ENCODE assay signal across 30 mouse cellular contexts in the genomic region with DNA sequence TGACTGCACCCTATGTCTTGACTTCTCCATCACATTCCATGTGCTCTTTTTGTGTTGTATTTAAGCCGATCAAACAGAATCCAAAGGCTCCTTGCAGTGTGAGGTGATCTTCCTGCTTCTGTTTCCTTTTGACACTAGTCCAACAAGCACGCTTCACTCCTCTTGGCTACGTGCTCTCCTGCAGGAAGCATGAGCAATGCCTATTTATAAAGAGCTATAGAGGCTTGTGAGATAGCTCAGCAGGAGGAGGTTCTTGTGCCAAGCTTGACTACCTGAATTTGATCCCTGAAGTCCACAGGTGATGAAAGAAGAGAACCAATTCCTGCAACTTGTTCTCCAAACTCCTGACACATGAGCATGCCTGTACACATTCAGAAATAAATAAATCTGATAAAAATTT.
A peak's percentile ranks its signal among the peaks of the same experiment; 100 is the strongest.
DNase-seq lines count a peak whose midpoint lies in the region; ATAC-seq and TF ChIP-seq lines count a peak whose summit lies in the region.
"Had no signal": no experiment of that assay in that cellular context is flagged by ENCODE, and none has a peak within 500 bp of the region (broad histone marks: within the 10 kb centered on the region; RNA-seq: fewer than 3 reads in every experiment).

No protein-coding gene starts in this region.

- 70% methylated on average over 3 of the region's 3 CpGs for WGBS in lung, embryonic 16.5 days
- WGBS in lung, postnatal 0 days = 51% methylated on average over 3 of the region's 3 CpGs

- TF ChIP-seq CTCF in lung, postnatal 0 days (IDR thresholded peaks at IDR 0.05) = no peak

- no peaks in the 10 kb centered on the region for H3K9me3 ChIP-seq in lung, embryonic 16.5 days (ENCODE audit: control insufficient read depth, low read length)
- H3K9me3 ChIP-seq in lung, postnatal 0 days (ENCODE audit: low read length) = no peaks in the 10 kb centered on the region
- H3K9me3 ChIP-seq: forebrain, embryonic 13.5 days; G1E; heart, embryonic 12.5 days; hindbrain, embryonic 12.5 days; midbrain, embryonic 12.5 days; neural tube, embryonic 12.5 days had no signal

- no peaks in the 10 kb centered on the region for H3K36me3 ChIP-seq in lung, embryonic 16.5 days (ENCODE audit: control insufficient read depth, insufficient read depth, low read length)
- H3K36me3 ChIP-seq in lung, postnatal 0 days (ENCODE audit: insufficient read depth, low read length) = no peaks in the 10 kb centered on the region
- H3K36me3 ChIP-seq: G1E; heart, embryonic 12.5 days; hindbrain, embryonic 12.5 days; midbrain, embryonic 12.5 days; neural tube, embryonic 12.5 days had no signal

- H3K4me1 ChIP-seq in lung, embryonic 16.5 days (replicated peaks; ENCODE audit: control insufficient read depth, insufficient read depth, low read length) = no peaks in the 10 kb centered on the region
- no peaks in the 10 kb centered on the region for H3K4me1 ChIP-seq in lung, postnatal 0 days (ENCODE audit: insufficient read depth, low read depth, low read length)
- H3K4me1 ChIP-seq: forebrain, embryonic 13.5 days; heart, embryonic 12.5 days; hindbrain, embryonic 12.5 days; midbrain, embryonic 12.5 days; neural tube, embryonic 12.5 days had no signal

- no peak for TF ChIP-seq EP300 in lung, postnatal 0 days (IDR thresholded peaks at IDR 0.05)

- no peak overlapping the region for H3K27ac ChIP-seq in lung, embryonic 16.5 days (ENCODE audit: low read length)
- no peak overlapping the region for H3K27ac ChIP-seq in lung, postnatal 0 days (ENCODE audit: low read length)
- H3K27ac ChIP-seq: forebrain, embryonic 13.5 days; hindbrain, embryonic 12.5 days; liver, embryonic 14.5 days; midbrain, embryonic 12.5 days; neural tube, embryonic 12.5 days had no signal

- H3K4me2 ChIP-seq in lung, embryonic 16.5 days (ENCODE audit: low read depth, low read length) = no peak overlapping the region
- H3K4me2 ChIP-seq in lung, postnatal 0 days (replicated peaks; ENCODE audit: low read depth, low read length) = no peak overlapping the region
- H3K4me2 ChIP-seq: forebrain, embryonic 13.5 days; heart, embryonic 12.5 days; hindbrain, embryonic 12.5 days; midbrain, embryonic 12.5 days; neural tube, embryonic 12.5 days had no signal

- no peaks in the 10 kb centered on the region for H3K27me3 ChIP-seq in lung, embryonic 16.5 days (ENCODE audit: control insufficient read depth, insufficient read depth, low read depth, low read length)
- H3K27me3 ChIP-seq in lung, postnatal 0 days (replicated peaks; ENCODE audit: insufficient read depth, low read length) = no peaks in the 10 kb centered on the region
- H3K27me3 ChIP-seq: forebrain, embryonic 13.5 days; heart, embryonic 12.5 days; hindbrain, embryonic 12.5 days; midbrain, embryonic 12.5 days; neural tube, embryonic 12.5 days had no signal

- peak; percentile 88 for ATAC-seq in cerebellum, adult (ENCODE audit: insufficient number of reproducible peaks, low FRiP score, low TSS enrichment)
- 0 out of 2 replicates have a peak, but pooled peaks have one; percentile 28 for ATAC-seq in lung, embryonic 16.5 days (ENCODE audit: low read depth)
- ATAC-seq in lung, postnatal 0 days = no peak
- no peak for ATAC-seq in frontal cortex, adult (ENCODE audit: low TSS enrichment)
- ATAC-seq: forebrain, embryonic 13.5 days; intestine, embryonic 16.5 days had no signal

- no peak overlapping the region for H3K4me3 ChIP-seq in lung, embryonic 16.5 days (ENCODE audit: low read length)
- no peak overlapping the region for H3K4me3 ChIP-seq in lung, postnatal 0 days (ENCODE audit: low read depth, low read length)
- H3K4me3 ChIP-seq: erythroblast, embryonic 14.5 days; forebrain, embryonic 13.5 days; heart, embryonic 12.5 days; hindbrain, embryonic 12.5 days; midbrain, embryonic 12.5 days; myocyte; neural tube, embryonic 12.5 days had no signal

- no peak for DNase-seq in cerebellum, postnatal 4 days (ENCODE audit: low spot score in 2 of 2)
- no peak for DNase-seq in lung, postnatal 0 days (ENCODE audit: low spot score)
- DNase-seq in cerebellum, adult 9-11 months = peak; percentile 87
- DNase-seq in spleen, adult 12 weeks (ENCODE audit: low spot score) = no peak
- no peak for DNase-seq in lung, postnatal 4 days
- DNase-seq: adrenal gland, adult 8-10 months; gastrocnemius, postnatal 14 days; heart, adult 11 months; heart, postnatal 36 days; kidney, adult 9 months; kidney, postnatal 14 days; layer of hippocampus, adult 9-11 months; liver; lung, adult 2 months; right cerebral cortex, postnatal 4 days; thymus, adult 2 months; thymus, postnatal 4 days had no signal

- H3K9ac ChIP-seq in lung, embryonic 16.5 days (ENCODE audit: low read length) = no peak overlapping the region
- no peak overlapping the region for H3K9ac ChIP-seq in lung, postnatal 0 days (replicated peaks; ENCODE audit: low read depth)
- H3K9ac ChIP-seq: forebrain, embryonic 13.5 days; heart, embryonic 12.5 days; hindbrain, embryonic 12.5 days; liver, embryonic 14.5 days; midbrain, embryonic 12.5 days; neural tube, embryonic 12.5 days had no signal

Comparison
In these comparisons a context has a peak if more than half of its experiments do, and no peak if none do; other contexts are left out.
1. ATAC-seq: peak in cerebellum, adult (single experiment) and lung, embryonic 16.5 days (single experiment); none in lung, postnatal 0 days (single experiment) and frontal cortex, adult (single experiment).